Mouse (Mus musculus) CH12F3 (cell line): Measurements from ENCODE around the gene Tnfrsf18.

Source experiments
- in situ Hi-C: fragments of 300-500 bp; cut with MboI; formaldehyde crosslinking; loops from 2 replicates; pipeline ENCODE4 v1.14.3; 2020; ENCODE audit warnings: low sequenced_read_pairs

Tnfrsf18 gene

GRCm38 (mm10) chr4:156026013-156026412, at the start of gene Tnfrsf18:
Gene Tnfrsf18 (plus strand): TSS chr4:156026164.
- in situ Hi-C loops: no loop called here

DNA sequence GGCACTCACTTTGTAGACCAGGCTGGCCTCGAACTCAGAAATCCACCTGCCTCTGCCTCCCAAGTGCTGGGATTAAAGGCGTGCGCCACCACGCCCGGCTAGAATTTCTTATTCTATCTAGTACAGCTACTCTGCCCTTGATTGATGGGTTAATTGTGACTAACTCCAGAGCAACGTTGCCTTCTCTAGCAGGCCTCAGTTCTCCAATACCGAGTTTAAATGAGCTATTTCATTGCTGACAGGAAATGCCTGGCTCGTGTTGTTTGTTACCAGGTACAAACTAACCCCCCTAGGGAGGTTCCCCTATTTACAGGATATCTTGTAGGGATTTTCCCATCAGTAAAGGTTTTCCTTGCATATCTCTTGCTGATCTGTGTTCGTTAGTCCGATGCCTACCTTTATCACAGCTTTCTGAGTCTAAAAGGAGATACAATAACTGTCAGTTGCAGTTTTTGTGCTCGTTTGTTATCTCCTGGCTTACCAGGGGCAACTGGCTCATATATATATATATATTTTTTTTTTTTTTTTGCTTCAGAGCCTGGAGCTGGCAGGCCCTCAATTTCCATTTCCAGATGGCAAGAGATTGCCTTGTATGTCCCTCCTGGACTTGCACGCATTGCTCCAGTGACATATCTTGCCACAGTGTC, 44.4 kb upstream of the Tnfrsf18 start:
- in situ Hi-C loops: no loop called here

DNA sequence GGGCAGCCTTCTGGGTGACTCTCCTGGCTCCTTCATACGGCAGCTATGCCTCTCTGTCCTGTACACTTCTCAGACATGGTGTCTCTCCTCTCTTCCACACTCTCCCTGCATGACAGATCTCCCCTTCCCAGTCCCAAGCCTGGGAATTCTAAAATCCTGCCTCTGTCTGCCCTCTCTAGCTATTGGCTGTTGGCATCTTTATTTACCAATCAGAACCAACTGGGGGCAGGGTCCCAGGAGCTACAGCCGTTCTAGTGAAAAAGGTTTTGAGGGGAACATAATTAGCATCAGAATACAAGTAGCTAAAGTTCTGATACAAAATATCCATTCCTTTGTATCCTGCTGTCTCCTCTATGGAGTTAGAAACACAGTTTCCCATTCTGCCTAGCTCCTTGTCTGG, 42.2 kb upstream of the Tnfrsf18 start:
- in situ Hi-C loops: no loop called here

DNA sequence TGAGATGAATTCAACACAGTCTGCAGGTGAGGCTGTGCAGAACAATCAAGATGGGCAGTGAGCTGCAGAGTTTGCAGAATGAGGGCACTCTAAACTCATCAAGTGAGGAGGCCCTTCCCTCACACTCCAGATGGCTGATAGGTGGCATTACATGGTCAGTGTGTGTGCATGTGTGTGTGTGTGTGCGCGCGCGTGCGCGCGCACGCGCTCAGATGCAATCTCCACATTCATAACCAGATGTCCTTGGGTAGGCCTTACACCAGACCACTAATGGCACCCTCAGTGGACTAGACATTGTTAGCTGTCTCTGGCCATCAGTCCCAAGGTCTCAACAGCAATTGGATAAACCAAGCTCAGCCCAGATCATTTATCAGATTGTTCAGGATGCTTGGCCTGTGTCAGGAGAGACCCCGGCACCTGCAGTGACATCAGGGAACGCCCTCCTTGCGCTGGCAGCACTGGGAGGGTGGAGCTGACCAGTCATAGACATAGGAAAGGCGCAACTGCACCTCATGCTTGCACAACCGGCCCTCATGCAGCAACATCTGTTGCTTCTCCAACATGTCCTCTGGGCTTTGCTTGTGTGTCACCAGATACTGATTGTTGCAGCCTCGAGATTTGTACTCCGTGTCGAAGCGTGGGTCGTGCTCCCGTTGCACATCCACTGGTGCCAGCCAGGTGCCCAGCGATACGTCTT, 34.6 kb upstream of the Tnfrsf18 start:
- in situ Hi-C loops: no loop called here

DNA sequence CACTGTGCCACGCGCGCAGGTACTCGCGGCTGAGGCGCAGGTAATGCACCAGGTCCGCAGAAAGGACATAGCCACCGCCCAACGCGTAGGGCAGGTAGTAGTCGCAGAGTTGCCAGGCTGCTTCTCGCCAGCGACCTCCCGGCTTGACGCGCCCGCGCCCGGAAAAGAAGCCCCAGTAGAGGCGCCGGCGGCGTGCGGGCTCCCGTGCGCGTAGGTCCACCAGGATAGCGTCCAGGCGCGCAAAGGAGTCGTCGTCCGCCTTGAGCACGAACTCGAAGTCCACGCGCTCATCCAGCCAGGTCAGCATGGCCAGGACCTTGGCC, 34.1 kb upstream of the Tnfrsf18 start:
- in situ Hi-C loops: no loop called here

GRCm38 (mm10) chr4:155992241-155992905, 33.6 kb upstream of the Tnfrsf18 start, which contains the start of the genes B3galt6 and Sdf4:
Gene B3galt6 (minus strand): TSS chr4:155992649.
Gene Sdf4 (plus strand): TSS chr4:155992872.
- in situ Hi-C loops: no loop called here

- in situ Hi-C loops: no loop called here
These were observed 32.9 kb upstream of the Tnfrsf18 start for GRCm38 (mm10) chr4:155992906-155993547.

- in situ Hi-C loops: no loop called here
These were observed 32.4 kb upstream of the Tnfrsf18 start for GRCm38 (mm10) chr4:155993606-155994005.

- in situ Hi-C loops: no loop called here
These were observed 21.9 kb upstream of the Tnfrsf18 start for GRCm38 (mm10) chr4:156004109-156004508.

GRCm38 (mm10) chr4:156008369-156008768, 17.6 kb upstream of the Tnfrsf18 start:
- in situ Hi-C loops: no loop called here

- in situ Hi-C loops: no loop called here
These were observed 12.3 kb upstream of the Tnfrsf18 start, which contains the start of gene Tnfrsf4 for GRCm38 (mm10) chr4:156013637-156014036. Gene Tnfrsf4 (plus strand): TSS chr4:156013843.

GRCm38 (mm10) chr4:156014436-156014835, 11.5 kb upstream of the Tnfrsf18 start:
- in situ Hi-C loops: no loop called here

DNA sequence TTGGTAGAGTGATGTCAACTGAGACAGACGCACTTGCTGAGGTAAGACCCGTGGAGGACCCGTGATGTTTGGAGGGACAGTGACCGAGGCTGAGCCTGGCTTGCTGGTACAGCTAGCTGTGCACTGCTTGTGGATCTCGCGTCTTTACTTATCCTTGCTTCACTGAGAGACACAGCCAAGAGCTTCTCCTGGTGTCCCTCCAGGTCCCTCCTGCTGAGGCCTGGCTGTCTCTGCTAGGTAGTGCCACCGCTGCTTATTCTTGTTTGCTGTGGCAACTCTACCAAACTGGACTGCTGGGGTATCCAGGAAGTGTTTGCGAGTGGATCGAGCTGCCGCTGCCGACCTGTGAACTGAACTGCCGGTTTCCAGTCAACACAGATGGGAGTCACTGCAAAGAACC, 6.2 kb upstream of the Tnfrsf18 start:
- in situ Hi-C loops: no loop called here

GRCm38 (mm10) chr4:156021381-156021780, 4.6 kb upstream of the Tnfrsf18 start:
- in situ Hi-C loops: no loop called here

DNA sequence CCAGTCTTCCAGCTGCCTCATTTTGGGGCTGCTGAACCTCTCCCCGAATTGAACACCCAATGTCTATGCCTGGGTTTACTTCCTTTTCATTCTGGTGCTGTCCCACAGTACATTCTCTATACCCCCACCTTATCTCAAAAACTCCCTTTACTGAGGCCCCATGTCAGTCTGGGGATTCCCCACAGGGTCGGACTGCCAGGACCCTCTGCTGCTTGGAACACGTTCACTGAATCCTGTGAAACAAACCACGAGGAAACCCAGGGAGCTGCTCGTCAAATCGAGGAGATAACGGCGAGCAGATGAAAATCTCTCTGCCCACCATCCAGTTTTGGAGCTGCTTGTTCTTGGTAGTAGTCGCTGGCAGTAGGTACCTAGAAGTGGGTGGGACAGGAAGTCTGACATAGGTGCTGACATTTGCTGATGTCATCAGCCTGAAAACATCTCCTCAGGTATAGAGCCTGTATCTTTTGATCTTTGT, 4.0 kb upstream of the Tnfrsf18 start:
- in situ Hi-C loops: no loop called here

DNA sequence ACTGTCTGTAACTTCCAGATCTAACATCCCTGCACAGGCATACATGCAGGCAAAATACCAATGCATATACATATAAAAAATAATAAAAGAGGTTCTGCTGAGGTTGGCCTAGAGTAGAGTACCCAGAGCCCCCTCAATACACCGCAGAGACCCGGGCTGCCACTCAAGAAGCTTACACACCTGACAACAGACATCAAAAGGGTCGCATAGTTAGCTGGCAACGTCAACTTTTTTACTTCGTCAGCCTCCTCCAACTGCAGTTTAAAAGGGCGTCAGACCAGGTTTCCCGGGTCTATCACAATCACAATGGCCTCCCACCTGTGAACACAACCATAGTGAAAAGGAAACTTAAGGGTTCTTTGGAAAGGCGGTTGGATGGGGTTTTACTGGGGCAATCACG, 2.4 kb upstream of the Tnfrsf18 start:
- in situ Hi-C loops: no loop called here

GRCm38 (mm10) chr4:156024184-156024583, 1.8 kb upstream of the Tnfrsf18 start:
- in situ Hi-C loops: no loop called here

GRCm38 (mm10) chr4:156028580-156028979, 2.6 kb downstream of the Tnfrsf18 start:
- in situ Hi-C loops: no loop called here

DNA sequence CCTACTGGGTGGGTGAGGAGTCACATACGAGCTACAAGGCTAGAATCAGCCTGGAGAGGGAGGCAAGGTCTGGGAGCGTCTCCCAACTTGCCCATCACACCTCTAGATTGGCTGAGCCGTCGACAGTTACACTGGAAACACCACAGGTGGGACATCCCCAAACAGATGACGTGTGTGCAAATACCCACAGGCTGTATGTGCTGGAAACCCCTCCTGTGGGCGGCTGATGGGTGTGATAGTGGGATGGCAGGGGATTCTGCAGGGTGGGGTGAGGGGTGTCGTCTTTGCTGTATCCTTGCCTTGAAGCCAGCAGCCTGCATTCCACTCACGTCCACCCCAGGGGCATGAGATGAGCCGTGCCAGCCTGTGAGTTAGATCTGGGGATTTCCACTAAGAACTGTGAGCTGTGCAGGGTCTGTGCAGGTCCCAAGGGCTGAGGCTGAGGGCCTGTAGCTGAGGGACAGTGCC, 4.7 kb downstream of the Tnfrsf18 start:
- in situ Hi-C loops: loop anchor here (10.0 kb wide), 1 partner anchor 74 kb away; the partner anchor contains the start of gene 9430015G10Rik

DNA sequence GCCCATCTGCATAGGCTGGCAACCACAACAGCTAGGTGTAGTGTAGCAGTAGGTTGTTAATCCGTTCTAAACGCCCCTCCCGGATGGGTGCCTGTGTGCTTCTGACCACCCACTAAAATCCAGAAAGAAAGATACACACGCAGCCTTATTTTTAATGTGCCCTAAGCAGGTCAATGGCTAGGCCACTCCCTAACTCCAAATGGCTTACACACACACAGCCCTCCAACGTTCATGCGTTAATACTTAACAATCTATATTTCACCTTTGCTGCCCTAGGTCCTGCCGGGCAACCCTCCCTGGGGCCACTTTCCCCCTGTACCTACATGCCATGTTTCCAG, 5.3 kb downstream of the Tnfrsf18 start:
- in situ Hi-C loops: loop anchor here (10.0 kb wide), 1 partner anchor 74 kb away; the partner anchor contains the start of gene 9430015G10Rik
